ENCODE assay signal across 18 mouse cellular contexts in the genomic region with DNA sequence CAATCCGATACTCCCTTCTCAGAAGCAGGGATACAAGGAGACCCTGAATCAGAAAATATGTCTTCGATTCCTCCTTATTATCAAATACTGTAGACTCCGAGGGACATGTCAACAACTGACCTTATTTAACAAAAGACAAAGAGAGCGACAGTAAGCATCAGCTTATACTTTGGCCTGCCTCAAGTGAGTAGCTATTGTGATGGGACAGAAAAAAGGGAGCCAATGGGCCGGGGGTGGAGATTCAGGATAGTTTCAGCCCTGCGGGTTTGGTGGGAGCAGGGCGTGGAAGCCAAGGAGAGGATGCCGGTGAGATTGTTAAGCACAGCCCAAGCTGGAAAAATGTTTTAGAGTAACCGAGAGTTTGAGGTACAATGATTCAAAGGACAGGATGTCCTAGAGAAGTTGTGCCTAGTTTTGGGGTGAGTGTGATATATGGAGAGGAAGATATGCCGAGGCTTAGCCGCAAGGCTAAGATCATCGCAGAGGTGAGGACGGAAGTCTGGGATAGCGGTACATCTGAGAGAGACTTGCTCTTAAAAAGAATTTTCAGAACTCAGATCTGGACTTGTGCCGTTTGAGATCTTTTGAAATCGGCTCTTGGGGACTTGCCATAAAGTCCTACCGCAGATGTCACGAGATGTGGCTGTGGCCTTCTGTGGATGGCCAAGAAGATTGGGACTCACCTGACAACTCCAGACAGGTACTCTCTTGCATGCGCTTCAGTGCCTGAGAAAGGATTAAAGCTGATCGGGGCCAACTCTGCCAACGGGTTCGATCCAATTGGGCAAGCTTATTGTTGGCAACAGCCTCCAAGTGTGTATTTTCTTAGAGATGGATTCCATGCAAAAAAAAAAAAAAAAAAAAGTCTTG.
"Had no signal": no experiment of that assay in that cellular context is flagged by ENCODE, and none has a peak within 500 bp of the region (broad histone marks: within the 10 kb centered on the region; RNA-seq: fewer than 3 reads in every experiment).

No protein-coding gene starts in this region.

- H3K4me3 ChIP-seq: kidney, embryonic 15.5 days; limb, embryonic 12.5 days; limb, embryonic 15.5 days; liver, embryonic 13.5 days; stomach, embryonic 15.5 days had no signal

- DNase-seq: kidney, adult 8-10 months; kidney, postnatal 14 days; kidney, postnatal 4 days; left cerebral cortex, postnatal 4 days; liver, embryonic 13.5 days; lung, adult 2 months; lung, postnatal 14 days; lung, postnatal 4 days; midbrain, embryonic 14.5 days; right cerebral cortex, adult 18-20 months; right cerebral cortex, postnatal 14 days; right cerebral cortex, postnatal 4 days; thymus, postnatal 25 days had no signal

- H3K27me3 ChIP-seq: kidney, embryonic 15.5 days; limb, embryonic 12.5 days; limb, embryonic 15.5 days; liver, embryonic 13.5 days; stomach, embryonic 15.5 days had no signal

- H3K4me1 ChIP-seq: liver, embryonic 13.5 days had no signal

- H3K4me2 ChIP-seq: kidney, embryonic 15.5 days; limb, embryonic 12.5 days; limb, embryonic 15.5 days; liver, embryonic 13.5 days; midbrain, embryonic 11.5 days; stomach, embryonic 15.5 days had no signal

- H3K9me3 ChIP-seq: kidney, embryonic 15.5 days; limb, embryonic 12.5 days; limb, embryonic 15.5 days; liver, embryonic 13.5 days; stomach, embryonic 15.5 days had no signal

- H3K27ac ChIP-seq: kidney, embryonic 15.5 days; limb, embryonic 12.5 days; limb, embryonic 15.5 days; liver, embryonic 13.5 days; stomach, embryonic 15.5 days had no signal

- H3K9ac ChIP-seq: kidney, embryonic 15.5 days; limb, embryonic 12.5 days; limb, embryonic 15.5 days; liver, embryonic 13.5 days; stomach, embryonic 15.5 days had no signal

- H3K36me3 ChIP-seq: kidney, embryonic 15.5 days; limb, embryonic 12.5 days; limb, embryonic 15.5 days; liver, embryonic 13.5 days; stomach, embryonic 15.5 days had no signal
